Mouse (Mus musculus) hindbrain, embryonic 10.5 days (tissue): ENCODE measurements around the gene Gadd45a. TPM values are rescaled to one million over a fixed set of nuclear protein-coding genes. Genes with fewer than 3 reads are reported as not detected.
"Not testable (repeated sequence)": the region's sequence is repeated elsewhere in the genome, so short reads cannot be mapped to it uniquely, and the experiment has no call there.

ENCODE experiments used
- DNase-seq: peaks from one replicate; pipeline ENCODE4 v3.0.0-alpha.2; 2017; ENCODE audit warnings: low spot score
- H3K27ac ChIP-seq: fragments of 300-500 bp; sonication (generic); 2 replicates; pipeline ENCODE4 v1.5.1; 2016; ENCODE audit warnings: mild to moderate bottlenecking, moderate library complexity
- H3K27me3 ChIP-seq: fragments of 300-500 bp; sonication (generic); 2 replicates; pipeline ENCODE4 v1.6.1; 2016; ENCODE audit warnings: mild to moderate bottlenecking; ENCODE audit not compliant: poor library complexity, insufficient read depth, severe bottlenecking
- H3K36me3 ChIP-seq: fragments of 300-500 bp; sonication (generic); 2 replicates; pipeline ENCODE4 v1.6.1; 2016; ENCODE audit warnings: mild to moderate bottlenecking, moderate library complexity
- H3K4me1 ChIP-seq: fragments of 300-500 bp; sonication (generic); replicated peaks from 2 replicates; pipeline ENCODE4 v1.6.1; 2016; ENCODE audit warnings: mild to moderate bottlenecking
- H3K4me3 ChIP-seq: fragments of 300-500 bp; sonication (generic); 2 replicates; pipeline ENCODE4 v1.5.1; 2016; ENCODE audit warnings: mild to moderate bottlenecking, moderate library complexity
- H3K9me3 ChIP-seq: fragments of 300-500 bp; sonication (generic); 2 replicates; pipeline ENCODE4 v1.6.1; 2016; ENCODE audit warnings: mild to moderate bottlenecking, moderate library complexity
- WGBS: fragments of 180-500 bp; shearing (Covaris S2); methylation state at CpG from one replicate; pipeline ENCODE4 v1.1.7; 2016; 5-methylcytosine and 5-hydroxymethylcytosine counted together
- polyA plus RNA-seq: library from polyadenylated mRNA; unstranded; fragments of >200 nt; fragmentation: Nextera tagmentation; extraction: Ambion mirVana; gene quantifications from 2 replicates; pipeline ENCODE4 v1.2.1, GENCODE M21; 2016

Gene Gadd45a
- polyA plus RNA-seq, 1 experiment from 2014 or later = 21.9 TPM

- no peak overlapping the region for H3K27ac ChIP-seq
- H3K9me3 ChIP-seq = no peaks in the 10 kb centered on the region
- no peak for DNase-seq
- no peaks in the 10 kb centered on the region for H3K36me3 ChIP-seq
- 80% methylated on average over 3 of the region's 3 CpGs for WGBS
- H3K4me3 ChIP-seq = no peak overlapping the region
- peaks cover 19% of the 10 kb centered on the region for H3K4me1 ChIP-seq
- H3K27me3 ChIP-seq = peaks cover 20% of the 10 kb centered on the region
Measured at GRCm38 (mm10) chr6:67026661-67027060, 10.6 kb downstream of the Gadd45a start.

GRCm38 (mm10) chr6:67023729-67024128, 13.5 kb downstream of the Gadd45a start:
- Histone ChIP-seq H3K9me3 (no peaks in the 10 kb centered on the region), H3K27me3 (peaks cover 8% of the 10 kb centered on the region), H3K36me3 (no peaks in the 10 kb centered on the region), H3K4me3 (no peak overlapping the region), H3K4me1 (no peaks in the 10 kb centered on the region), H3K27ac (no peak overlapping the region)
- WGBS = 87% methylated on average over 4 of the region's 4 CpGs
- no peak for DNase-seq

GRCm38 (mm10) chr6:67021308-67021707, 15.9 kb downstream of the Gadd45a start:
- no peak overlapping the region for H3K27ac ChIP-seq
- H3K4me1 ChIP-seq = no peaks in the 10 kb centered on the region
- no peaks in the 10 kb centered on the region for H3K36me3 ChIP-seq
- no peaks in the 10 kb centered on the region for H3K9me3 ChIP-seq
- WGBS = 88% methylated on average over 5 of the region's 5 CpGs
- no peak for DNase-seq
- H3K27me3 ChIP-seq = no peaks in the 10 kb centered on the region
- H3K4me3 ChIP-seq = no peak overlapping the region

- H3K4me1 ChIP-seq, DNase-seq, H3K27ac ChIP-seq, H3K9me3 ChIP-seq, H3K36me3 ChIP-seq, H3K27me3 ChIP-seq, H3K4me3 ChIP-seq: not testable (repeated sequence)
- WGBS = 87% methylated on average over 7 of the region's 7 CpGs
Measured at GRCm38 (mm10) chr6:67019001-67019400, 18.3 kb downstream of the Gadd45a start.

GRCm38 (mm10) chr6:67018365-67018764, 18.9 kb downstream of the Gadd45a start:
- no peak overlapping the region for H3K27ac ChIP-seq
- no peak overlapping the region for H3K4me3 ChIP-seq
- H3K4me1 ChIP-seq = 0 out of 2 replicates have a peak, but pooled peaks cover 3% of the 10 kb centered on the region
- no peaks in the 10 kb centered on the region for H3K27me3 ChIP-seq
- 72% methylated on average over 4 of the region's 4 CpGs for WGBS
- DNase-seq = no peak
- H3K36me3 ChIP-seq = no peaks in the 10 kb centered on the region
- no peaks in the 10 kb centered on the region for H3K9me3 ChIP-seq

GRCm38 (mm10) chr6:67016520-67017111, 20.6 kb downstream of the Gadd45a start:
- DNase-seq = no peak
- Histone ChIP-seq H3K36me3 (no peaks in the 10 kb centered on the region), H3K4me3 (no peak overlapping the region), H3K9me3 (no peaks in the 10 kb centered on the region), H3K4me1 (0 out of 2 replicates have a peak, but pooled peaks cover 3% of the 10 kb centered on the region), H3K27ac (no peak overlapping the region), H3K27me3 (no peaks in the 10 kb centered on the region)
- 74% methylated on average over 7 of the region's 7 CpGs for WGBS

- no peaks in the 10 kb centered on the region for H3K9me3 ChIP-seq
- peaks cover 3% of the 10 kb centered on the region; the same call in 1 of the 2 replicates for H3K4me1 ChIP-seq
- no peak overlapping the region for H3K4me3 ChIP-seq
- no peaks in the 10 kb centered on the region for H3K36me3 ChIP-seq
- no peak overlapping the region for H3K27ac ChIP-seq
- 79% methylated on average over 8 of the region's 8 CpGs for WGBS
- no peak for DNase-seq
- no peaks in the 10 kb centered on the region for H3K27me3 ChIP-seq
Measured at GRCm38 (mm10) chr6:67015739-67016519, 21.3 kb downstream of the Gadd45a start.

GRCm38 (mm10) chr6:67014679-67015075, 22.6 kb downstream of the Gadd45a start:
- Histone ChIP-seq H3K4me1 (peaks cover 3% of the 10 kb centered on the region; the same call in 1 of the 2 replicates), H3K36me3 (no peaks in the 10 kb centered on the region), H3K27ac (no peak overlapping the region), H3K27me3 (no peaks in the 10 kb centered on the region), H3K4me3 (no peak overlapping the region), H3K9me3 (no peaks in the 10 kb centered on the region)
- DNase-seq = no peak
- WGBS = 96% methylated on average over 1 of the region's 1 CpGs

GRCm38 (mm10) chr6:67013949-67014678, 23.1 kb downstream of the Gadd45a start:
- DNase-seq = no peak
- Histone ChIP-seq H3K4me3 (no peak overlapping the region), H3K27ac (no peak overlapping the region), H3K27me3 (no peaks in the 10 kb centered on the region), H3K4me1 (peaks cover 3% of the 10 kb centered on the region; the same call in 1 of the 2 replicates), H3K36me3 (no peaks in the 10 kb centered on the region), H3K9me3 (no peaks in the 10 kb centered on the region)
- WGBS = 92% methylated on average over 9 of the region's 9 CpGs

- 93% methylated on average over 6 of the region's 6 CpGs for whole genome bisulfite sequencing
- Histone ChIP-seq H3K36me3 (no peaks in the 10 kb centered on the region), H3K27ac (no peak overlapping the region)
Measured at GRCm38 (mm10) chr6:67013293-67013948, 23.8 kb downstream of the Gadd45a start.

GRCm38 (mm10) chr6:67011217-67011518, 26.1 kb downstream of the Gadd45a start:
- H3K27me3 ChIP-seq = no peaks in the 10 kb centered on the region
- H3K27ac ChIP-seq = no peak overlapping the region

More at GRCm38 (mm10) chr6:67013293-67013948, 23.8 kb downstream of the Gadd45a start:
- Histone ChIP-seq H3K9me3 (no peaks in the 10 kb centered on the region), H3K4me1 (peaks cover 3% of the 10 kb centered on the region; the same call in 1 of the 2 replicates), H3K4me3 (no peak overlapping the region), H3K27me3 (no peaks in the 10 kb centered on the region)
- no peak for DNase-seq

GRCm38 (mm10) chr6:67010370-67011216, 26.7 kb downstream of the Gadd45a start:
- no peak overlapping the region for H3K4me3 ChIP-seq
- no peak for DNase-seq
- H3K4me1 ChIP-seq = peaks cover 3% of the 10 kb centered on the region; the same call in 1 of the 2 replicates
- no peaks in the 10 kb centered on the region for H3K9me3 ChIP-seq
- H3K27me3 ChIP-seq = no peaks in the 10 kb centered on the region
- H3K36me3 ChIP-seq = no peaks in the 10 kb centered on the region
- 64% methylated on average over 7 of the region's 7 CpGs for WGBS
- H3K27ac ChIP-seq = no peak overlapping the region

More at GRCm38 (mm10) chr6:67011217-67011518, 26.1 kb downstream of the Gadd45a start:
- Histone ChIP-seq H3K9me3 (no peaks in the 10 kb centered on the region), H3K36me3 (no peaks in the 10 kb centered on the region), H3K4me3 (no peak overlapping the region), H3K4me1 (peaks cover 3% of the 10 kb centered on the region; the same call in 1 of the 2 replicates)
- no peak for DNase-seq
